Mouse (Mus musculus): Measurements from ENCODE around the gene Prkg1. TPM values are rescaled to one million over a fixed set of nuclear protein-coding genes. Genes with fewer than 3 reads are reported as not detected.
"Not testable (repeated sequence)": the region's sequence is repeated elsewhere in the genome, so short reads cannot be mapped to it uniquely, and the experiment has no call there.

The Prkg1 gene
- total RNA-seq, 1 experiment from 2014 or later: 21.6 TPM

DNA sequence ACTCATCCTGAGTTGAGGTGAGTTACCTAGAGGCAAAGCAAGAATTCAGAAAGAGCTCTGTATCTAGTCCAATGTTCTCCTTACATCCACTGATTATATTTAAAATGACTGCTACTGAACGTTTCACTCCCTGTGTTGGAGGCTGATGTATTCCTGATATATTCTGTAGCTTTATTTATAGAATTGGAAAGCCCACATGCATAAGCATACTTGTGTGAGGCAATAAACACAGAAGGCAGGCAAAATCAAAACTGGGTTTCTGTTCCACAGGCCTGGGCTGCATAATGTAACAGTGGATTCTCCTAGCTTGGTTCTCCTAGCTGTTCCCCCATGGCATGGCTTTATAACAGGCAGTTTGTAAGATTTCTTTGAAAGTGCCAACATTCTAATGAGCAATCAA, 368.7 kb downstream of the Prkg1 start:
- ATAC-seq (replicated peaks in 1 of 2; ENCODE audit: insufficient read depth in 1 of 2, low FRiP score in 2 of 2, low TSS enrichment in 1 of 2, low read depth in 1 of 2, poor library complexity in 2 of 2, severe bottlenecking in 2 of 2): no peak

- ATAC-seq (replicated peaks in 1 of 2; ENCODE audit: insufficient read depth in 1 of 2, low FRiP score in 2 of 2, low TSS enrichment in 1 of 2, low read depth in 1 of 2, poor library complexity in 2 of 2, severe bottlenecking in 2 of 2): no peak
Observed at GRCm38 (mm10) chr19:31385353-31385752, 379.5 kb downstream of the Prkg1 start.

GRCm38 (mm10) chr19:31383881-31384280, 381.0 kb downstream of the Prkg1 start:
- ATAC-seq (replicated peaks in 1 of 2; ENCODE audit: insufficient read depth in 1 of 2, low FRiP score in 2 of 2, low TSS enrichment in 1 of 2, low read depth in 1 of 2, poor library complexity in 2 of 2, severe bottlenecking in 2 of 2): no peak

- ATAC-seq (replicated peaks in 1 of 2; ENCODE audit: insufficient read depth in 1 of 2, low FRiP score in 2 of 2, low TSS enrichment in 1 of 2, low read depth in 1 of 2, poor library complexity in 2 of 2, severe bottlenecking in 2 of 2): no peak
Observed at GRCm38 (mm10) chr19:31370106-31370505, 394.7 kb downstream of the Prkg1 start.

- no peak for ATAC-seq (replicated peaks in 1 of 2; ENCODE audit: insufficient read depth in 1 of 2, low FRiP score in 2 of 2, low TSS enrichment in 1 of 2, low read depth in 1 of 2, poor library complexity in 2 of 2, severe bottlenecking in 2 of 2)
Observed at GRCm38 (mm10) chr19:31369116-31369515, 395.7 kb downstream of the Prkg1 start.

GRCm38 (mm10) chr19:31362051-31362450, 402.8 kb downstream of the Prkg1 start:
- no peak for ATAC-seq (replicated peaks in 1 of 2; ENCODE audit: insufficient read depth in 1 of 2, low FRiP score in 2 of 2, low TSS enrichment in 1 of 2, low read depth in 1 of 2, poor library complexity in 2 of 2, severe bottlenecking in 2 of 2)

DNA sequence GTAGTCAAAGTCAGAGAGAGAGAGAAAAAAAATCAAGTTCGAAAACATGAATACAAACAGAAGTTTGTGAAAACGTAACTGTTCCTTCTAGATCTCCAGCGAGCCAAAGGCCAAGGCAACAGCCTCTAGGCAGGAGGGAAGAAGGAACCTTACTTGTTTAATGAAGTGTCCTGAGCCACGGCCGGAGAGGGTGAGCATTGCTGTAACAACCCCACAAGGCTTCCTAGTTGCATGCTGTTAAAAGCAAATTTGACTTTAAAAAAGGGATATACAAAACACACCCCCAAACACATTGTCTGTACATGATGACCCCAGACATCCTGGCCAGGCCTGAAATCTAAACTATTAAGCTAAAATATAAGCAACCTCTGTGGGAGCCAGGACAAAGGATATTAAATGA, 403.3 kb downstream of the Prkg1 start:
- ATAC-seq (replicated peaks in 1 of 2; ENCODE audit: insufficient read depth in 1 of 2, low FRiP score in 2 of 2, low TSS enrichment in 1 of 2, low read depth in 1 of 2, poor library complexity in 2 of 2, severe bottlenecking in 2 of 2): no peak

DNA sequence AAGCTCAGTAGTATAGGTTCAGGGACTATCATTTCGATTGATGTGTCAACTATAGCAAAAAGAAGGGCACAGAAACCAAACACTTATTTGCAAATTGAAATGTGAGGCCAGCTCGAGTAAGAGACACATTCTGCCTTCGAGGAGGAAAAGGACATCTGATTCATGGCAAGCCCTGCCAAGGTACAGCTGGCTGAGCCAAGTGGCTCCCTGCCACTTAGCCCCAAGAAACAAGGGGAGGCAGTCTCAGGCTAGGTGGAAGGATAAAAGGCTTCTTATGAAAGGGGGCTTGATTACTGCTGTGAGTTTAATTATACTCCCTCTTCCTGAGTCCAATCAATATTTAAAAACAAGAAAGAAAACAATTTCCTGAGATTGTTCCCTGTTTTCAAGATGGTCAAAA, 403.7 kb downstream of the Prkg1 start:
- no peak for ATAC-seq (replicated peaks in 1 of 2; ENCODE audit: insufficient read depth in 1 of 2, low FRiP score in 2 of 2, low TSS enrichment in 1 of 2, low read depth in 1 of 2, poor library complexity in 2 of 2, severe bottlenecking in 2 of 2)

DNA sequence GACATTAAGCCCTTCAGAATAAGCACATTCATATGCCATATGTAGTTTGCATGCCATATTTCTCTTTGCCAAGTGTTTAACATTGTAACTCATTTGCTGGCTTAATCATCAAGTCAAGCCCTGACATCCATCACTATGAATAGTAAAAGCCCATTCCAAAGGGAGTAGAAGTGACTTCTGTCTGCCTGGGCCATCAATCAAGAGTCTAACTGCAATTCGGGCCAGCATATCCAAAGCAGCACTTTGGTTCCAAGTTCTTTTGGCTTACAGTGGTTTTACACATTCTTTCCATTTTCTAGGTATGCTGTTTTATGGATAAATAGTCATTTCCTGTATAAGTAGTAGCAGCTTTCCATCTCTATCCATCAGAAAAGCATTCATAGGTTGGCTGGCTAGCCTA, 409.9 kb downstream of the Prkg1 start:
- no peak for ATAC-seq (replicated peaks in 1 of 2; ENCODE audit: insufficient read depth in 1 of 2, low FRiP score in 2 of 2, low TSS enrichment in 1 of 2, low read depth in 1 of 2, poor library complexity in 2 of 2, severe bottlenecking in 2 of 2)

DNA sequence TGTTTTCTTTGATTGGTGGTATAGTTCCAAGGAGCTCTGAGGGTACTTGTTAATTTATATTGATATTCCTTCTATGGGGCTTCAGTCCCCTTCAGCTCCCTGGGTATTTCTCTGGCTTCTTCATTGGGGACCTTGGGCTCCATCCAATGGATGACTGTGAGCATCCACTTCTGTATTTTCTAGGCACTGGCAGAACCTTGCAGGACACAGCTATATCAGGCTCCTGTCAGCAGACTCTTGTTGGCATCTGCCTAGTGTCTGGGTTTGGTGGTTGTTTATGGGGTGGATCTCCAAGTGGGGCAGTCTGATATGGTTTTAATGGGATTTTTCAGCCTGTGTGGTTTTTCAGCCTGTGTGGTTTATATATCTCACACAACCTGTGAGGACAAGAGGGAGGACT, 412.0 kb downstream of the Prkg1 start:
- ATAC-seq (replicated peaks in 1 of 2; ENCODE audit: insufficient read depth in 1 of 2, low FRiP score in 2 of 2, low TSS enrichment in 1 of 2, low read depth in 1 of 2, poor library complexity in 2 of 2, severe bottlenecking in 2 of 2): not testable (repeated sequence)

- no peak for ATAC-seq (replicated peaks in 1 of 2; ENCODE audit: insufficient read depth in 1 of 2, low FRiP score in 2 of 2, low TSS enrichment in 1 of 2, low read depth in 1 of 2, poor library complexity in 2 of 2, severe bottlenecking in 2 of 2)
Observed at GRCm38 (mm10) chr19:31351796-31352195, 413.0 kb downstream of the Prkg1 start.

GRCm38 (mm10) chr19:31342150-31342549, 422.7 kb downstream of the Prkg1 start:
- peak; percentile 43 to 50; a peak in 2 of 4 replicates for ATAC-seq (replicated peaks in 1 of 2; ENCODE audit: insufficient read depth in 1 of 2, low FRiP score in 2 of 2, low TSS enrichment in 1 of 2, low read depth in 1 of 2, poor library complexity in 2 of 2, severe bottlenecking in 2 of 2)

DNA sequence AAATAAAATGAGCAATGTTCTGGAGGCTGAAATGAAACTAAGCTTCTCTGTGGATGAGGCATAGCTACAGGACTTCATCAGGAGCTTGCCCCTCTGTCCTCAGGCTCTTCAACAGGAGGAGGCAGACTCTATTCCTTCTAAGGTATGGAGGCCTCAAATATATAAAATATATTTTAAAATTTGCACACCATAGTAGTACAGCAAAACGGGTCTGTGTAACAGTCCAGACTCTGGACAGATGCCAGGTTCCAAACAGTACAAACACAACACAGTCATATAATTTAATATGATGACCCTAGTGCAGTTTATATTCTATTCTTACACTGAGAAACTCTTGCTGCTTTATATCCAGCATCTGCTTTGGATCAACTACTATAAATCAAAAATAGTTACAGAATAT, 423.9 kb downstream of the Prkg1 start:
- ATAC-seq (replicated peaks in 1 of 2; ENCODE audit: insufficient read depth in 1 of 2, low FRiP score in 2 of 2, low TSS enrichment in 1 of 2, low read depth in 1 of 2, poor library complexity in 2 of 2, severe bottlenecking in 2 of 2): no peak

DNA sequence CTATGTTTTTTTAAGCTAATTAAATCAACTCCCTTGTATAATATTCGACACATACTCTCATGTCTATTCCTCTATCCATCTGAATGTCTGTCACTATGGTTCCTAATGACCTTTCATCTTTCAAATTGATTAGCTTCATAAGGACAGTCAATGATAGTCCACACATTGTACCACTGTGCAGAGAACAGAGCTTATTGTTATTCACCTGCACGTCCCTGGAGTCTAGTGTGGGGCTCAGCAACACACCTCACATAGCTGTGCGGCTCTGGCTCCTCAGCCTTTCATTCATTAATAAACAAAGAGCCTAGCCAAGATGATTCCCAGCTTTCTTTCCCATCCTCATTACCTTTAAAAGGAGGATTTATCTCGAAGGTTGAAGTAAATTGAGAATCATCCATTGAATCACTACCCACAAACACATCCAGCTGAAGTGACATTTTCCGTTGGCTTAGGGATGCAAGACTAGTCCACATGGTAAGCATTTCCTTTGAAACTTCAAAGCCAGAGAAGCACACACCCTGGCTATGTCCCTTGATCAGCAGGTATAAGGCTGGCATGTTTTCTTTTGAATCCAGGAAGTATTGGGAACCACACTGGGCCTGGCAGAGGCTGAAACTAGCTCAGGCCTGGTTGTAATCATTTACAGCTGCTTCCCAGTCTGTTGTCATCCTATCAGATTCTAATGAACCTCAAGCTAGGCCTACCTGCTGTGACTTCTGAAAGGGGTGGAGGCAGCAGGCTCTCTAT, 426.3 kb downstream of the Prkg1 start:
- no peak for ATAC-seq (replicated peaks in 1 of 2; ENCODE audit: insufficient read depth in 1 of 2, low FRiP score in 2 of 2, low TSS enrichment in 1 of 2, low read depth in 1 of 2, poor library complexity in 2 of 2, severe bottlenecking in 2 of 2)

- peak; percentile 86 to 91 for ATAC-seq (replicated peaks in 1 of 2; ENCODE audit: insufficient read depth in 1 of 2, low FRiP score in 2 of 2, low TSS enrichment in 1 of 2, low read depth in 1 of 2, poor library complexity in 2 of 2, severe bottlenecking in 2 of 2)
Observed at GRCm38 (mm10) chr19:31337863-31338217, 427.0 kb downstream of the Prkg1 start.

GRCm38 (mm10) chr19:31337163-31337862, 427.5 kb downstream of the Prkg1 start:
- ATAC-seq (replicated peaks in 1 of 2; ENCODE audit: insufficient read depth in 1 of 2, low FRiP score in 2 of 2, low TSS enrichment in 1 of 2, low read depth in 1 of 2, poor library complexity in 2 of 2, severe bottlenecking in 2 of 2): peak; percentile 52 to 70

- no peak for ATAC-seq (replicated peaks in 1 of 2; ENCODE audit: insufficient read depth in 1 of 2, low FRiP score in 2 of 2, low TSS enrichment in 1 of 2, low read depth in 1 of 2, poor library complexity in 2 of 2, severe bottlenecking in 2 of 2)
Observed at GRCm38 (mm10) chr19:31336381-31336780, 428.5 kb downstream of the Prkg1 start.

DNA sequence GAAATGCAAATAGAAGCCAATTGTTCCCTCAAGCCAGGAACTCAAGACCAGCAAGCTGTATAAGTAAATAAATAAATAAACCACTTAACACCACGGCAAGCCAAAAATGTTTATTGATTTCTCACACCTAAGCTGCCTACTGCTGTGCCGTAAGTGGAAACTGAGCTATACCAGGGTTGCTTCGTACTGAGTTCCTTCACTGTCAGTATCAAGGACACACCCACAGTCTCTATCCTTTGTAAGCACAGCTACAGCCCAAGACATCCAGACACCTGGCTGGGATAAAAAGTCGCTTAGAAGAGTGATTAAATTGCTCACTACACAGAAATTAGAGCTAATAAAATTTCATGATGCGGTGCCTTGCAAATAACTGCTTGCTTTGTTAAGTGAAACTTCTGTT, 434.9 kb downstream of the Prkg1 start:
- no peak for ATAC-seq (replicated peaks in 1 of 2; ENCODE audit: insufficient read depth in 1 of 2, low FRiP score in 2 of 2, low TSS enrichment in 1 of 2, low read depth in 1 of 2, poor library complexity in 2 of 2, severe bottlenecking in 2 of 2)

GRCm38 (mm10) chr19:31304760-31305159, 460.1 kb downstream of the Prkg1 start:
- no peak for ATAC-seq (replicated peaks in 1 of 2; ENCODE audit: insufficient read depth in 1 of 2, low FRiP score in 2 of 2, low TSS enrichment in 1 of 2, low read depth in 1 of 2, poor library complexity in 2 of 2, severe bottlenecking in 2 of 2)
